Mouse (Mus musculus) ES-Bruce4 (cell line): Measurements from ENCODE around the gene H2al1i.
"Not testable (repeated sequence)": the region's sequence is repeated elsewhere in the genome, so short reads cannot be mapped to it uniquely, and the experiment has no call there.

Experiments
- CTCF ChIP-seq: IDR thresholded peaks from one replicate; pipeline ENCODE4 v1.8.1; 2011; ENCODE audit warnings: low read depth, low read length
- EP300 ChIP-seq: IDR thresholded peaks from 2 replicates; pipeline ENCODE4 v1.6.1; 2011; ENCODE audit warnings: low read depth, low read length; ENCODE audit not compliant: insufficient read depth
- POLR2A ChIP-seq: IDR thresholded peaks from one replicate; pipeline ENCODE4 v1.8.1; 2011; ENCODE audit warnings: low read length; ENCODE audit not compliant: insufficient read depth

DNA sequence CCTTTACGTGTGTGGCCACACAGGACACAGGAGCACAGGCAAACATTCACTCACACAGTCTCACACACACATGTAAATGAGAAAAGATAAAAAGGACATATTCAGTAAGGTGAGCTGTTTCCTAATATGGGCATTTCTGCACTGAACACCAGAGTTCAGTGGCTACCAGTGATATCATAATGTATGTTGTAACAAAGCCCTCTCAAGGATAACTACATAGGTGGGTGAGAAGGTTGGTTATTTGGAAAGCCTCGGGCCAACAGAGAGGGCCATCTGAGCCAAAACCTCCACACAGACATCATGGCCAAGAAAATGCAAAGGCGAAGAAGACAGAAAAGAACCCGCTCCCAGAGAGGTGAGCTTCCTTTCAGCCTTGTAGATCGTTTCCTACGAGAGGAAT is 19.1 kb upstream of the H2al1i start, which contains the start of gene H2al1c:
- TF ChIP-seq CTCF, POLR2A, EP300: not testable (repeated sequence)
